Mouse (Mus musculus): ENCODE measurements around the gene Gm21680. TPM values are rescaled to one million over a fixed set of nuclear protein-coding genes. Genes with fewer than 3 reads are reported as not detected.

The Gm21680 gene
- total and polyA plus RNA-seq, 3 experiments = not detected

Other genes starting within 250 kb of the Gm21680 start
- 13.5 and 14.5 TPM in 2 replicates for gene Actr3b, start 212.7 kb downstream of the Gm21680 start, total RNA-seq (2014; fragmentation: Nextera tagmentation)
- gene Actr3b, start 212.7 kb downstream of the Gm21680 start, total RNA-seq (2017) = 7.7 and 8.3 TPM in 2 replicates
- 5.6 and 7.5 TPM in 2 replicates for gene Actr3b, start 212.7 kb downstream of the Gm21680 start, polyA plus RNA-seq (2012)
- gene Gm21663, start 30.3 kb downstream of the Gm21680 start, total RNA-seq (2014; fragmentation: Nextera tagmentation) = not detected in 2 replicates
- gene Gm21663, start 30.3 kb downstream of the Gm21680 start, total RNA-seq (2017) = not detected in 2 replicates
- not detected in 2 replicates for gene Gm21663, start 30.3 kb downstream of the Gm21680 start, polyA plus RNA-seq (2012)
- not detected in 2 replicates for gene Gm21671, start 18.2 kb downstream of the Gm21680 start, total RNA-seq (2014; fragmentation: Nextera tagmentation)
- 0.16 TPM in 1 of 2 replicates, not detected in the other for gene Gm21671, start 18.2 kb downstream of the Gm21680 start, total RNA-seq (2017)
- not detected in 2 replicates for gene Gm21671, start 18.2 kb downstream of the Gm21680 start, polyA plus RNA-seq (2012)
- gene Gm21698, start 16.0 kb upstream of the Gm21680 start, total RNA-seq (2014; fragmentation: Nextera tagmentation) = not detected in 2 replicates
- gene Gm21698, start 16.0 kb upstream of the Gm21680 start, total RNA-seq (2017) = 0.22 TPM in 1 of 2 replicates, not detected in the other
- gene Gm21698, start 16.0 kb upstream of the Gm21680 start, polyA plus RNA-seq (2012) = not detected in 2 replicates
- not detected in 2 replicates for gene Gm1979, start 32.1 kb upstream of the Gm21680 start, total RNA-seq (2014; fragmentation: Nextera tagmentation)
- 0.05 TPM in 1 of 2 replicates, not detected in the other for gene Gm1979, start 32.1 kb upstream of the Gm21680 start, total RNA-seq (2017)
- not detected in 2 replicates for gene Gm1979, start 32.1 kb upstream of the Gm21680 start, polyA plus RNA-seq (2012)
- gene Gm5862, start 50.3 kb upstream of the Gm21680 start, total RNA-seq (2014; fragmentation: Nextera tagmentation) = not detected in 2 replicates
- gene Gm5862, start 50.3 kb upstream of the Gm21680 start, total RNA-seq (2017) = not detected in 2 replicates
- gene Gm5862, start 50.3 kb upstream of the Gm21680 start, polyA plus RNA-seq (2012) = not detected in 2 replicates
- not detected in 2 replicates for gene Speer4a, start 66.9 kb upstream of the Gm21680 start, total RNA-seq (2014; fragmentation: Nextera tagmentation)
- gene Speer4a, start 66.9 kb upstream of the Gm21680 start, total RNA-seq (2017) = 0.27 TPM in 1 of 2 replicates, not detected in the other
- not detected in 2 replicates for gene Speer4a, start 66.9 kb upstream of the Gm21680 start, polyA plus RNA-seq (2012)
- gene Gm7347, start 85.9 kb upstream of the Gm21680 start, total RNA-seq (2014; fragmentation: Nextera tagmentation) = not detected in 2 replicates
- gene Gm7347, start 85.9 kb upstream of the Gm21680 start, total RNA-seq (2017) = 0.22 TPM in 1 of 2 replicates, not detected in the other
- gene Gm7347, start 85.9 kb upstream of the Gm21680 start, polyA plus RNA-seq (2012) = not detected in 2 replicates
- not detected in 2 replicates for gene Gm10471, start 116.6 kb upstream of the Gm21680 start, total RNA-seq (2014; fragmentation: Nextera tagmentation)
- 0.12 and 0.16 TPM in 2 replicates for gene Gm10471, start 116.6 kb upstream of the Gm21680 start, total RNA-seq (2017)
- not detected in 2 replicates for gene Gm10471, start 116.6 kb upstream of the Gm21680 start, polyA plus RNA-seq (2012)
- not detected in 2 replicates for gene 5031410I06Rik, start 132.7 kb upstream of the Gm21680 start, total RNA-seq (2014; fragmentation: Nextera tagmentation)
- 0.33 and 0.46 TPM in 2 replicates for gene 5031410I06Rik, start 132.7 kb upstream of the Gm21680 start, total RNA-seq (2017)
- gene 5031410I06Rik, start 132.7 kb upstream of the Gm21680 start, polyA plus RNA-seq (2012) = not detected in 2 replicates
- not detected in 2 replicates for gene Gm10220, start 148.8 kb upstream of the Gm21680 start, total RNA-seq (2014; fragmentation: Nextera tagmentation)
- 0.12 and 0.33 TPM in 2 replicates for gene Gm10220, start 148.8 kb upstream of the Gm21680 start, total RNA-seq (2017)
- not detected in 2 replicates for gene Gm10220, start 148.8 kb upstream of the Gm21680 start, polyA plus RNA-seq (2012)